Mouse (Mus musculus) cortical plate, adult 2 months (tissue): Measurements from ENCODE around the gene Ptch2. TPM values are rescaled to one million over a fixed set of nuclear protein-coding genes. Genes with fewer than 3 reads are reported as not detected.
A peak's percentile ranks its signal among the peaks of the same experiment; 100 is the strongest.

Experiments used
- H3K27ac ChIP-seq: fragments of 200-500 bp; 2 replicates; pipeline ENCODE4 v1.5.1; 2012; ENCODE audit warnings: low read length, control low read depth, inconsistent platforms; ENCODE audit not compliant: insufficient read depth
- H3K4me1 ChIP-seq: fragments of 200-500 bp; 2 replicates; pipeline ENCODE4 v1.6.1; 2011; ENCODE audit warnings: low read length; ENCODE audit not compliant: control insufficient read depth, insufficient read depth
- H3K4me3 ChIP-seq: fragments of 200-500 bp; 2 replicates; pipeline ENCODE4 v1.5.1; 2011; ENCODE audit warnings: mild to moderate bottlenecking, low read length, control low read depth; ENCODE audit not compliant: insufficient read depth
- CTCF ChIP-seq: fragments of 200-500 bp; IDR thresholded peaks from 2 replicates; pipeline ENCODE4 v1.5.1; 2011; ENCODE audit warnings: mild to moderate bottlenecking, control low read depth, low read length; ENCODE audit not compliant: insufficient read depth; ENCODE audit errors: extremely low read depth
- POLR2A ChIP-seq: fragments of 200-500 bp; IDR thresholded peaks from 2 replicates; pipeline ENCODE4 v1.6.1; 2011; ENCODE audit warnings: mild to moderate bottlenecking, low read length, control low read depth; ENCODE audit not compliant: insufficient read depth; ENCODE audit errors: extremely low read depth
- polyA plus RNA-seq: library from polyadenylated mRNA; depleted of rRNA; stranded (reverse); fragments of >200 nt; gene quantifications from 2 replicates; pipeline ENCODE4 v1.2.3, GENCODE M21; 2012

Gene Ptch2
- polyA plus RNA-seq, 1 experiment, result 1.8 TPM

- no peaks in the 10 kb centered on the region for H3K4me1 ChIP-seq
- no peak for TF ChIP-seq CTCF
- TF ChIP-seq POLR2A, result no peak
- H3K27ac ChIP-seq, result no peak overlapping the region
- no peak overlapping the region for H3K4me3 ChIP-seq
These were observed 26.2 kb upstream of the Ptch2 start for GRCm38 (mm10) chr4:117069647-117070046.

GRCm38 (mm10) chr4:117070624-117071023, 25.3 kb upstream of the Ptch2 start:
- no peak for TF ChIP-seq CTCF
- TF ChIP-seq POLR2A, result no peak
- Histone ChIP-seq H3K4me1 (no peaks in the 10 kb centered on the region), H3K4me3 (no peak overlapping the region), H3K27ac (no peak overlapping the region)

GRCm38 (mm10) chr4:117071183-117071582, 24.7 kb upstream of the Ptch2 start:
- H3K4me1 ChIP-seq, result no peaks in the 10 kb centered on the region

GRCm38 (mm10) chr4:117087948-117088640, 7.8 kb upstream of the Ptch2 start:
- Histone ChIP-seq H3K4me1 (no peaks in the 10 kb centered on the region), H3K4me3 (no peak overlapping the region), H3K27ac (no peak overlapping the region)
- TF ChIP-seq POLR2A (no peak), CTCF (no peak)

More at GRCm38 (mm10) chr4:117071183-117071582, 24.7 kb upstream of the Ptch2 start:
- Histone ChIP-seq H3K27ac (no peak overlapping the region), H3K4me3 (no peak overlapping the region)
- no peak for TF ChIP-seq CTCF
- TF ChIP-seq POLR2A, result no peak

GRCm38 (mm10) chr4:117090586-117090985, 5.3 kb upstream of the Ptch2 start:
- no peaks in the 10 kb centered on the region for H3K4me1 ChIP-seq
- TF ChIP-seq POLR2A (no peak), CTCF (no peak)
- H3K27ac ChIP-seq, result no peak overlapping the region
- no peak overlapping the region for H3K4me3 ChIP-seq

GRCm38 (mm10) chr4:117094626-117095361, 1.1 kb upstream of the Ptch2 start:
- H3K4me1 ChIP-seq, result peaks cover 2% of the 10 kb centered on the region; the same call in 1 of the 2 replicates
- H3K27ac ChIP-seq, result no peak overlapping the region
- TF ChIP-seq POLR2A (no peak), CTCF (no peak)
- H3K4me3 ChIP-seq, result no peak overlapping the region

- Histone ChIP-seq H3K4me1 (peaks cover 2% of the 10 kb centered on the region; the same call in 1 of the 2 replicates), H3K27ac (no peak overlapping the region), H3K4me3 (peak overlapping the region; percentile 33)
- TF ChIP-seq CTCF, result no peak
- no peak for TF ChIP-seq POLR2A
These were observed 791 bp downstream of the Ptch2 start for GRCm38 (mm10) chr4:117096666-117097065.

- H3K27ac ChIP-seq, result no peak overlapping the region
- H3K4me3 ChIP-seq, result no peak overlapping the region
- peaks cover 2% of the 10 kb centered on the region; the same call in 1 of the 2 replicates for H3K4me1 ChIP-seq
- TF ChIP-seq POLR2A (no peak), CTCF (no peak)
These were observed 2.3 kb downstream of the Ptch2 start for GRCm38 (mm10) chr4:117097969-117098763.

GRCm38 (mm10) chr4:117098764-117099036, 2.8 kb downstream of the Ptch2 start:
- peaks cover 2% of the 10 kb centered on the region; the same call in 1 of the 2 replicates for H3K4me1 ChIP-seq
- TF ChIP-seq POLR2A (no peak), CTCF (no peak)
- H3K4me3 ChIP-seq, result no peak overlapping the region
- H3K27ac ChIP-seq, result no peak overlapping the region
